Mouse (Mus musculus): Measurements from ENCODE around the gene Igsf9.

The Igsf9 gene

DNA sequence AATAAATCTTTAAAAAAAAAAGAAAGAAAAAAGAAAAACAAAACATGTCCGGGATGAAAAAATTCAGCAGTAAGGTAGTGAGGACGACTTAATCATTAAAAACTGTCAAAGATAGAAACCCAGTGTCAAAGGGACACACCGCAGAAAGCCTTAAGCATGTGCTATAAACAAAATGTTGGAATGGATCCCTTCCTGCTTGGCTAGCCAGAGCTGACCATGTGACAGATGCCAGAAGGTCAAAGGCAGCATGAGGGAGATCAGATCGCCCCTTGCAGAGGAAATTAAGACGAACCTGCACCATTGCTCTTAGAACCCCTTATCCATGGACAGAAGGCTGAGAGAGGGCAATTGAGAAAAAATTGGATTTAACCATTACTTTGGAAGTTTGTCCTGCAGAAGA lies 12.2 kb upstream of the Igsf9 start:
- DNase-seq = peak; percentile 44 to 47

- no peak for DNase-seq
Measured at GRCm38 (mm10) chr1:172469810-172470448, 11.7 kb upstream of the Igsf9 start.

DNA sequence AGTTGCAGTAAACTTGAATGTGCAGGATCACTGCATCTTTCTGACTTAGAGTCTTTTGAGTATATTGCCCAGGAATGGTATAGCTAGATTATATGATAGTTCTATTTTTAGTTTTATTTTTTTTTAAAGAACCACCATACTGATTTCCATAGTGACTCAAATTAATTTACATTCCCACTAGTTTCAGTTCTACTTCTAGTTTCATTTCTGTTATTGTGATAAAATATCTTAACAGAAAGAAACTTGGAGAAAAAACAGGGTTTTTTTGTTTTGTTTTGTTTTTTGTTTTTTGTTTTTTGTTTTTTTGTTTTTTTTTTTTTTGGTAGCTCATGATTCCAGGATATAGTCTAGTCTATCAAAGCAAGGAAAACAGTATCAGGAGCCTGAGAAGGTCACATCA lies 8.7 kb upstream of the Igsf9 start:
- no peak for DNase-seq

DNA sequence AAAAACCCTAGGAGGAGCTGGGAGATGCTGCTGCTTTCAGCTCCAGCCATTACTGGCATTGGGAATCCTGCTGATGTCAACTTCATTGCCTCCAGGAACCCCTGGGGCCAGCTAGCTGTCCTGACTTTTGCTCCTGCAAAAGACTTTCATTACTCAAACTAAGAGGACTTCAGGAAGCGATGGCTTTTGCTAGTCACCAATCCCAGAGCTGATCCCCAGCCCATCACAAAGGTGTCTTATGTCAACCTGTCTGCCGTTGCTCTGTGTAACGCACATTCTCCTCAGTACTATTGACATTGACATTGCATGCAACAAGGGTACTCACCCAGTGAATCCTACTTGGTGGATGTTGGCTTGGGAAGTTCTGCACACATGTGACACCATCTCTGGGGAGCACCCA lies 7.4 kb upstream of the Igsf9 start:
- no peak for DNase-seq

- DNase-seq = no peak
Measured at GRCm38 (mm10) chr1:172475054-172475741, 6.4 kb upstream of the Igsf9 start, which contains the start of gene Slamf9. Gene Slamf9 (plus strand): TSS chr1:172475358.

DNA sequence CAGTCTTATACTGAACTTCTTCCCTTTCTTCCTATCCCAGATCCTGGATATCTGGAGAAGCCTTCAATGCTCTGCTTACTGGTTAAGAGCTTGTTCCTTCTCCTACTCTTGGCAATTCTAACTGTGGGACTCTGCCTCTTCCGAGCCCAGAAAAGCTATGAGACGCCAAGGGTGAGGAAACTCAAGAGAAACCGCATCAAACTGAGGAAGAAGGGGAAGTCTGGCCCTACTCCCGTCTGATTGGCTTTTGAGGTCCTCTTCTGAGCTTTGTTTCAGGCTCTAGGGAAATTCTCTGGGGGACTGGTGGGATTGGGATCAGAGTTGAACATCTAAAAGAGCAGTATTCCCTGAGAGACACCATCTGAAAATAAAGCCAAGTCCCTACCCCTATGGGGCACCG lies 3.6 kb upstream of the Igsf9 start:
- no peak for DNase-seq

- DNase-seq = no peak
Measured at GRCm38 (mm10) chr1:172480376-172480775, 1.2 kb upstream of the Igsf9 start.

DNA sequence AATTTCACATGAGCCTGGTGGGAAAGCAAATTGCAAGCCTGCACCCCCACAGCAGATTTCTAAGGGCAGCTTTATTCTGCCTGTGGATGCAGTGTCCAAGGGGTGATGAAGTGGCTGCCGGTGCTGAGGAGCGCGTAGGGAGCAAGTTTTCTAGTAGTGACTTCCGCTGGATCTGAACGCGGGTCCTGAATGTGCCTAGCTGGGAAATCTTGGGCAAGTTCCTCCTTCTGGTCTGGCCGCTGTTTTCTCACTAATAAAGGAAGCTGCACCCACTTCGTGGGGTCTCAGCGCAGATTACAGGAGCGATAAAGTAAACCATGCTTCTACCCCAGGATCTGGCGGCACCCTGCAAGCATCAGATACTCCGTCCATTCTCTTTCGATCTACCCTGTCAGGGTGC lies 477 bp upstream of the Igsf9 start:
- DNase-seq = no peak

- DNase-seq = peak; percentile 68 to 77
Measured at GRCm38 (mm10) chr1:172482518-172483360, 1.2 kb downstream of the Igsf9 start.

DNA sequence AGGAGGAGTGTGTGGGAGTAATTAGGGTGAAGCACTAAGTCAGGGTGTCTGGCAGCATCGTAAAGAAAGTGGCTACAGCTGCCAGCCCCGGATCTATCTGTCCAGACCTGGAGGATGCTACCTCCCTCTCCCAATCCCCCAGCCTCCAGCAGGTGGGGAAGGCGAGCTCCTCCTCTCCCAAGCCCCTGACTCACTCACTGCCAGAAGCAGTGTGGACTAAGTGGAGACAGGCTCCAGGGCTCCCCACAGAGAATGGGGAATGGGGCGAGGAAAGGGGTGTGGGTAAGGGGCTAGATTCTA lies 1.7 kb downstream of the Igsf9 start:
- DNase-seq = no peak

GRCm38 (mm10) chr1:172484236-172484635 lies 2.6 kb downstream of the Igsf9 start:
- no peak for DNase-seq

GRCm38 (mm10) chr1:172484671-172485070 lies 3.1 kb downstream of the Igsf9 start:
- no peak for DNase-seq

GRCm38 (mm10) chr1:172485821-172486220 lies 4.2 kb downstream of the Igsf9 start:
- no peak for DNase-seq

GRCm38 (mm10) chr1:172486236-172486635 lies 4.6 kb downstream of the Igsf9 start:
- no peak for DNase-seq

DNA sequence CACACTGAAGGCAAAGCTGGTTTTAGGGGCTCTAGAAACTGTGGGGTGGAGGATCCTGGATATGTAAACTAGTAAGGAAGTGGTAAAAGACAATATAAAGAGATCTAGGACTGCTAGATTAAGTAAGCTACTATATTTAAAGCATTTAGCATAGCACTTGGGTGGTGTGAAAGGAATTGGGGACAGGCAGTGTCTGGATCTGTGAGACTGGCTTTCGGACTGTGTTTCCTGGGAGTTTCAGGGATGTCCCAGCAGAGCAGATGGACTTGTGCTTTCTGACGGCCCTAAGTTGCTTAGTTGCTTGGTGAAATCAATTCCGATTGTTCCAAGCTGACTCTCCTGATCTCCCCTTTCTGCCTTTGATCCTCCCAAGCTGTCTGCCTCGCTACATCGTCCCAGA lies 5.1 kb downstream of the Igsf9 start:
- DNase-seq = no peak

DNA sequence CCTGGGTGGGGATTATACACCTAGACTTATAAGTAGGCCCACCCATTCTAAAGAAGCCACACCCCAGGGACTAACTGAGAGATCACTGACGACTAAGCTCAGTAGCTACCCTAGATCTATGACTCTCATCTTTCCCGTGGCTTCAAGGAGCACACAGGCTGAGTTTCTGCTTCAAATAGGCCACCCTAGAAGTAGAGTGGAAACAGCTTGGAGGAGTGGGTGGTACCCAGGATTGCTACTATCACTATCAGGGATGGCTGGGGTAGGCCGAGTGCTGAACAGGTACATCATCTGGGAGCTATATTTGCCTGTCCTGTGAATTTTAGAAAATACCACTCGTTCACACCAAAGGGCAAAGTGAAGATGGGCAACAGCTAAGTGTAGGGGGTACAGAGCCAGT lies 6.3 kb downstream of the Igsf9 start:
- no peak for DNase-seq

- DNase-seq = peak in 1 of 2 experiments; percentile 30
Measured at GRCm38 (mm10) chr1:172488831-172489230, 7.2 kb downstream of the Igsf9 start.

- DNase-seq = no peak
Measured at GRCm38 (mm10) chr1:172489585-172490250, 8.1 kb downstream of the Igsf9 start.

GRCm38 (mm10) chr1:172490261-172490661 lies 8.7 kb downstream of the Igsf9 start:
- peak; percentile 89 to 95 for DNase-seq

DNA sequence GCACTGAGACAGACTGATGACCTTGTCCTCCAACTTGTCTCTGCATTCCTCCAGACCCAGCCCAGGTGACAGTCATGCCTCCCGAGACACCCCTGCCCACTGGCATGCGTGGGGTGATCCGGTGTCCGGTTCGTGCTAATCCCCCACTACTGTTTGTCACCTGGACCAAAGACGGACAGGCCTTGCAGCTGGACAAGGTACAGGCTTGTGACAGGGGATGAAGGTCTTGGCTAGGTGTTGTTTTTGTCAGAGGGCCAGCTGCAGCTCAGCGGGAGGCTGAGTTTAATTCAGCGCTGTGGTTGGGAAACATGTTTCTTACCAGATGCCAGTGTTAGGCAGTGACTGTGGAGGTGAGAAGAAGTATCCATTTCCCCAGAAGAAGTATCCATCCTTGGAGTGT lies 10.5 kb downstream of the Igsf9 start:
- peak; percentile 45 to 59 for DNase-seq

GRCm38 (mm10) chr1:172493516-172493915 lies 11.9 kb downstream of the Igsf9 start:
- no peak for DNase-seq

GRCm38 (mm10) chr1:172496030-172496429 lies 14.4 kb downstream of the Igsf9 start:
- no peak for DNase-seq

- DNase-seq = no peak
Measured at GRCm38 (mm10) chr1:172497428-172497827, 15.8 kb downstream of the Igsf9 start.

All from kidney, postnatal 36 days (tissue).